Mouse (Mus musculus): Measurements from ENCODE around the gene Cebpb. TPM values are rescaled to one million over a fixed set of nuclear protein-coding genes. Genes with fewer than 3 reads are reported as not detected.

The Cebpb gene
- polyA plus RNA-seq, 1 experiment = 5.8 TPM

DNA sequence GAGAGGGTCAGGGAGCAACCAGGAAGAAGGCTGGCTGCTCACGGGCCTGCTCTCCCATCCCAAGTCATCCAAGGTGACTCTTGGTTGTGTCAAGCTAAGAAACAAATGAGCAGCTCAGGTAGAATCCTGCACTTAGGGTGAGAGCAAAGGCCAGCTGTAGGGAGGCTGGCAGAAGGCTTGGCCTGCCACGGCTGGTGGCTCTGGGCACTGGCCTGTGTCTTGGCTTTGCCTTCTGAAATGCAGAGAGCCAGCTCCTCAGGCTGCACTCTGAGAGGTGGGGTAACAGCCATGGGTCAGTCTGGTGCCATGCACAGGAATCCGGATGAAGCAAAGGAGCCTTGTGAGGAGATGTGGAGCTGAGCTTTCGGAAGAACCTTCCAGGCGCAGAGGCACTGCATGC lies 20.3 kb upstream of the Cebpb start:
- TF ChIP-seq CTCF (IDR thresholded peaks at IDR 0.05; ENCODE audit: borderline replicate concordance, extremely low read depth, insufficient read depth, insufficient read length) (no peak), POLR2A (IDR thresholded peaks at IDR 0.05; ENCODE audit: borderline replicate concordance, extremely low read depth, insufficient read depth, insufficient read length, poor library complexity, severe bottlenecking) (no peak)
- no peak for DNase-seq (ENCODE audit: low read depth)

- DNase-seq (ENCODE audit: low read depth) = no peak
- TF ChIP-seq POLR2A (IDR thresholded peaks at IDR 0.05; ENCODE audit: borderline replicate concordance, extremely low read depth, insufficient read depth, insufficient read length, poor library complexity, severe bottlenecking) (no peak), CTCF (IDR thresholded peaks at IDR 0.05; ENCODE audit: borderline replicate concordance, extremely low read depth, insufficient read depth, insufficient read length) (no peak)
These were observed 19.3 kb upstream of the Cebpb start for GRCm38 (mm10) chr2:167669398-167669797.

- no peak for DNase-seq (ENCODE audit: low read depth)
- no peak for TF ChIP-seq CTCF (IDR thresholded peaks at IDR 0.05; ENCODE audit: borderline replicate concordance, extremely low read depth, insufficient read depth, insufficient read length)
- no peak for TF ChIP-seq POLR2A (IDR thresholded peaks at IDR 0.05; ENCODE audit: borderline replicate concordance, extremely low read depth, insufficient read depth, insufficient read length, poor library complexity, severe bottlenecking)
These were observed 17.5 kb upstream of the Cebpb start for GRCm38 (mm10) chr2:167671101-167671633.

DNA sequence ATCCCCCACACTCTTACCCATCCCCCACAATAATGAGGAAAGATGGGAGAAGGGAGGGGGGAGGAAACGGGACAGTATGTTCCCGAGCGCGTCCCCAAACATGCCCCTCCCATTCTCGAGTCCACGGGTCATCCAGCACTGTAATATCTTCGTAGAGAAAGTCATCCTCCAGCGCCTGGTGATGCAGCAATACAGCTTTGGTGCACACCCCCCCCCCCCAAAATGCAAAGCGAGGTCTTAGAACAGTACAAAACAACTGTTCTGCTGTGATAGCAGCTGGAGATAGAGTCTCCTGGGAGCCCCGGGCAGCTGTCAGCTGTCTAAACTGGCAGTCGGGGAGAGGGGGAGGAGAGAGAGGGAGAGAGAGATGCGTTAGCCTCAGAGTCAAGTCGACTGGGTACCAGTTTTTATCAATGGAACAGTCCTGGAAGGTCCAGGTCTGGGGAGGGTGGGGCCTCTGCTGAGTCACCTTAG lies 16.5 kb upstream of the Cebpb start:
- peak; percentile 74 for DNase-seq (ENCODE audit: low read depth)

DNA sequence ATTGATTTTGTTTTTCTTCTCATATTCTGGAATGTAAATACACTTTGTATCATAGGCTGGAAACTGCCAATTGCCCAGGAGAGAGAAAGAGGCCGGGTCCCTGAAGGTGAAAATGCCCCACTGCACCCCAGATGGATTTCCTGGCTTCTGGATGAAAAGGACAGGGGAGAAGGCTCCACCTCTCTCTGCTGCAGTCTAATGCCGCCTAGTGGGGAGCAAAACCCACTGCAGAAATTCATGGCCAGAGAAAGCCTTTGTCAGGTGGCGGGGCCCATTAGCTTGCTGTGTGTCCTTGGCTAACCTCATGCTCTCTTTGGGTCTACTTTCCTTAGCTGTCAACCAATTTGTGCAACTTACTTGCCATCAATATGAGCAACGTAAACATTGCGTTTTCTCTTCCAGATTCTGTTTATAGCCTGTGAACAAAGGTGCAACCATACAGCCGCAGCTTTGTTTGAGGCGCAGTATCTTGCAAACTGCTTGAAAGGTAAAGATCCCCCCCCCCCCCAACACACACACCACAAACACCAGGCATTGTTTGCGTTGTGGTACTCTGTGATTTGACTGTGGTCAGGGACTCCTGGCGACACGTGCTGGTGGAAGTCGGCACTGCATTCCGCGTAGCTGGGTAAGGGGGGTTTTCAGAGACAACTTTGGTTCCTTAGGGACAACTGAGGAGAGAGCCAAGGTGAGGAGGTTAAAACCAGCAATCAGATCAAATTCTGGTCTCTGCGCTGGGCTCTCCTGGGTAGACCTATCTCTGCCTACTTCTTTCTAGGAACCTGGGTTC lies 13.4 kb upstream of the Cebpb start:
- peak; percentile 46 for DNase-seq (ENCODE audit: low read depth)
- TF ChIP-seq CTCF (IDR thresholded peaks at IDR 0.05; ENCODE audit: borderline replicate concordance, extremely low read depth, insufficient read depth, insufficient read length) (peak; percentile 61; the same call in 1 of the 2 replicates), POLR2A (IDR thresholded peaks at IDR 0.05; ENCODE audit: borderline replicate concordance, extremely low read depth, insufficient read depth, insufficient read length, poor library complexity, severe bottlenecking) (no peak)

More for the DNA sequence above, 16.5 kb upstream of the Cebpb start:
- TF ChIP-seq POLR2A (IDR thresholded peaks at IDR 0.05; ENCODE audit: borderline replicate concordance, extremely low read depth, insufficient read depth, insufficient read length, poor library complexity, severe bottlenecking) (no peak), CTCF (IDR thresholded peaks at IDR 0.05; ENCODE audit: borderline replicate concordance, extremely low read depth, insufficient read depth, insufficient read length) (no peak)

GRCm38 (mm10) chr2:167678600-167678999 lies 10.1 kb upstream of the Cebpb start:
- no peak for DNase-seq (ENCODE audit: low read depth)
- TF ChIP-seq POLR2A (IDR thresholded peaks at IDR 0.05; ENCODE audit: borderline replicate concordance, extremely low read depth, insufficient read depth, insufficient read length, poor library complexity, severe bottlenecking) = no peak
- TF ChIP-seq CTCF (IDR thresholded peaks at IDR 0.05; ENCODE audit: borderline replicate concordance, extremely low read depth, insufficient read depth, insufficient read length) = peak; percentile 51; the same call in 1 of the 2 replicates

- no peak for TF ChIP-seq POLR2A (IDR thresholded peaks at IDR 0.05; ENCODE audit: borderline replicate concordance, extremely low read depth, insufficient read depth, insufficient read length, poor library complexity, severe bottlenecking)
- peak; percentile 93 for TF ChIP-seq CTCF (IDR thresholded peaks at IDR 0.05; ENCODE audit: borderline replicate concordance, extremely low read depth, insufficient read depth, insufficient read length)
- DNase-seq (ENCODE audit: low read depth) = peak; percentile 75
These were observed 8.7 kb upstream of the Cebpb start for GRCm38 (mm10) chr2:167679902-167680430.

- TF ChIP-seq POLR2A (IDR thresholded peaks at IDR 0.05; ENCODE audit: borderline replicate concordance, extremely low read depth, insufficient read depth, insufficient read length, poor library complexity, severe bottlenecking) (no peak), CTCF (IDR thresholded peaks at IDR 0.05; ENCODE audit: borderline replicate concordance, extremely low read depth, insufficient read depth, insufficient read length) (peak; percentile 59; the same call in 1 of the 2 replicates)
- peak; percentile 57 for DNase-seq (ENCODE audit: low read depth)
These were observed 8.1 kb upstream of the Cebpb start for GRCm38 (mm10) chr2:167680657-167681056.

GRCm38 (mm10) chr2:167683721-167684120 lies 5.0 kb upstream of the Cebpb start:
- TF ChIP-seq CTCF (IDR thresholded peaks at IDR 0.05; ENCODE audit: borderline replicate concordance, extremely low read depth, insufficient read depth, insufficient read length) (no peak), POLR2A (IDR thresholded peaks at IDR 0.05; ENCODE audit: borderline replicate concordance, extremely low read depth, insufficient read depth, insufficient read length, poor library complexity, severe bottlenecking) (no peak)
- no peak for DNase-seq (ENCODE audit: low read depth)

DNA sequence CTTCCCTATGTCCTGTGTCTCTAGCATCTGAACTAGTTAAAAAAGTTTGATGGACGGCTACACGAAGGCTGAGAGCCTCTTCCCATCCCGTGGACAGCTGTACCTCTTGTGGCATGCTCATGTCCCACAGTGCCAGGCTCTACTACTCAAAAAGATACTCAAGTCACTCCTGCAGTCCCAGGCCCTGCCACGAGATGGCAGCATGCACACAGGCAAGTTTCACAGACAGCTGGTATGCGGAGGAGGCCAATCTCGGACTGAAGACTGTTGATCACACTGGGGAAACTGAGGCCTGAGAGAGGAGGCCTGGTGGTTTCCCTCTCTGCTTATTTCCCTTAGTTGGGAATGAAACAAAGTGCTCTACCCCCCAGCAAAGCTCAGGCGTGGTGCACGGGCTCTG lies 3.6 kb upstream of the Cebpb start:
- DNase-seq (ENCODE audit: low read depth) = peak; percentile 95
- peak; percentile 99 for TF ChIP-seq CTCF (IDR thresholded peaks at IDR 0.05; ENCODE audit: borderline replicate concordance, extremely low read depth, insufficient read depth, insufficient read length)
- no peak for TF ChIP-seq POLR2A (IDR thresholded peaks at IDR 0.05; ENCODE audit: borderline replicate concordance, extremely low read depth, insufficient read depth, insufficient read length, poor library complexity, severe bottlenecking)

GRCm38 (mm10) chr2:167685865-167686264 lies 2.9 kb upstream of the Cebpb start:
- TF ChIP-seq CTCF (IDR thresholded peaks at IDR 0.05; ENCODE audit: borderline replicate concordance, extremely low read depth, insufficient read depth, insufficient read length) (no peak), POLR2A (IDR thresholded peaks at IDR 0.05; ENCODE audit: borderline replicate concordance, extremely low read depth, insufficient read depth, insufficient read length, poor library complexity, severe bottlenecking) (no peak)
- no peak for DNase-seq (ENCODE audit: low read depth)

Data from brain, embryonic 14.5 days (tissue).